Mouse (Mus musculus): Measurements from ENCODE around the gene Myo1d.

Gene Myo1d

DNA sequence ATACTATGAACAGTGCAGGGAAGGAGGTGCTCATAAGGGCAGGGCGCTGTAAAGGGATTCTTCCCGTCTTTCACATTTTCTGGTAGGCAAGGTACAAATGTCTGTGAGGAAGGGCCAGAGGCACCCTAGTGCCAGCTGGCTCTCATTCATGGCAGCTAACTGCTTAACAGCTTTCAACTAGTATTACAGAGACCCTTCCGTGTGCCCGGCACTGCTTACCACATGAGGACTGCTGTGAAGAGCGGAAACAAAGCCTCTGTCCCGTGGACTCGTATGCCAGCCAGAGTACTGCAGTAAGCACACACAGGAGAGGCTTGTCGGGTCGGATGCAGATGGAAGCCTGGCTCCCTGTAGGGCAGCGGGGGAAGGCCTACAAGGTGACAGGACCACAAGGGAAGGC lies 229.6 kb downstream of the Myo1d start:
- no peak for DNase-seq (ENCODE audit: low spot score in 2 of 2)

DNA sequence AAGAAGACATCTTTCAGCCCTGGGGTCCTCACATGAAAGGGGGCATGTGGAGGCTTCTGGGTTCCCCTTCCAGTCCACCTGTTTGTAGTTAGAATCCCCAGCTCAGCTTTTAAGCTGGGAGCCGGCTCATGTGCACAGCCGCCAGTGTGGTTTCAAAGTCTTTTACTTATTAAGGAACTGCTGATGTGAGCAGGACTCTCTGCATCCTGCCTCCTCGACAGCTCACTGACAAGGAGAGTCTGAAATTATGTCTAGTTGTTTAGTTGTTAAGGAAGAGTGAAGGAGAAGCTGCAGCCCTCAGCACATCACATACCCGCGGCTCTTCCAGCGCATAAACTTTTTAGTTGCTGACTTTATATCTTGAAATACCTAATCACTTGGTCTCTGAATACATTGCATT lies 230.0 kb downstream of the Myo1d start:
- no peak for DNase-seq (ENCODE audit: low spot score in 2 of 2)

DNA sequence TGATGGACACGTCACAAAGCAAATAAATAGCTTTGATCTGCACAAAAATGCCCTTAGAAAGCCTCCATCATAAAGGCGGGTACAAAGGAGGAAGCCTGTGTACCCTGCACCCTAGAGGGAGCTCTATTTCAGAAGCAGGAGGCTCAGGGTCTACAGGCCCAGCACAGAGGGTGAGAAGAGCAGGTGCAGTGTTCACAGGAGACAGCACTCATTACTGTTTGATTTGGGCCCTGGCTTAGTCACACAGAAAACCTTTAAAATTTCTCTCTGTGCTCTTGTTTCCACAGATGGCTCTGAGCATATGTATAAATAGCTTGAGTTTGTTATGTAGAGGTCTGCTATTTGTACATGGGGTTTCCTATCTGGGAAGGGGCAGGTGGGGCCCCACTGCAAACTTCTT lies 233.6 kb downstream of the Myo1d start:
- no peak for DNase-seq (ENCODE audit: low spot score in 2 of 2)

DNA sequence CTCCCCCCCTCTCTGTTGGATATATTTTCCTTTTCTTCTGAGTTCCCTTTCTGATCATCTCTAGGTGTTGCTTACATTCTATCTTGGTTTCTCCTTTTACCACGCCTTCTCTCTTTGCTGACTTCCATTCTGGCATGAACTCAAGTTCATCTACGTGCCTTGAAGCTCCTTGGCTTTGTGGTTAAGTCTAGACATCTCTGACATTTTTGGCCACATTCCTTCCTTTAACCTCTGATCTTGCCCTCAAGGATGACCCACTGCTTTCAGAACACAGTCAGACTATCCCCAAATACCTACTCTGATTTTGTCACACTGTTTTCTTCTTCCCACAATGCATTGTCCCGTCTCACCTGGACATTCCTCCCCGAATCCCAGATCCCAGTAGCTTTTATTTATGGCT lies 240.8 kb downstream of the Myo1d start:
- DNase-seq (ENCODE audit: low spot score in 2 of 2), result no peak

DNA sequence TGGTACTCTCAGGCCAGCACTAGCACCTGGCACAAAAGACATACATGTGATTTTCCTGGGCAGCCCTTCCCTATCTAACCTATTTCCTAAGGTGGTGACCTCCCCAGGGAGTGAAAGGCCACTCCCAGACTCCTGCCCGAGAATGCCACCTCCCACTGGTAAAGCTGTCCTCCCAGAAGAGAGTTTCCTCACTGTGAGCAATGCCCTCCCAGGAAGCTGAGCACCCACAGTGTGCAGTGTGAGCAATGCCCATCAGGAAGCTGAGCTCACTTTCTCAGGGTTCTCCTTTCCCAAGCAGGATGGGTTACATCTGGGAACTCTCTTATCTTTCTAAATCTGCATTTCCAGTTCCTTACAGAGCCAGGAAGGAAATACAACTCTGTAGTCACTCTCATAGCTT lies 246.9 kb downstream of the Myo1d start:
- no peak for DNase-seq (ENCODE audit: low spot score in 2 of 2)

DNA sequence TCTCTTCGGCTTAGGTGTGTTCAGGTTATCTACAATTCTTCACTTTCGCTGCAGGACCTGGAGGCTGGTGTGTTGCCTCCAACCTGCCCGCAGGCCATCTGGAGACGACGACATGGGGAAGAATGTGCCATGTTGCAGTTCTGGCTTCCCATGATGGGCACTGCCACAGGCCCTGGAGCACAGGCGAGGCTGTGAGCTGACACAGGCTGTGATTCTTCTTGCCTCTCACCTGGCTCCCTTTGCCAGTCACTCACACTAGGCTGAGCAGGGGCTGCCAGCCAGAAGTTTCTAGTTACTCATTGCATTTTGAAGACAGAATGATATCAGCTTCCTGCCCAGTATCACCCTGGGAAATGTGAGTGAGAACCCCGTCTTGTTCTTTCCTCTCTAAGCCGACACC lies 250.7 kb downstream of the Myo1d start:
- DNase-seq (ENCODE audit: low spot score in 2 of 2), result no peak

DNA sequence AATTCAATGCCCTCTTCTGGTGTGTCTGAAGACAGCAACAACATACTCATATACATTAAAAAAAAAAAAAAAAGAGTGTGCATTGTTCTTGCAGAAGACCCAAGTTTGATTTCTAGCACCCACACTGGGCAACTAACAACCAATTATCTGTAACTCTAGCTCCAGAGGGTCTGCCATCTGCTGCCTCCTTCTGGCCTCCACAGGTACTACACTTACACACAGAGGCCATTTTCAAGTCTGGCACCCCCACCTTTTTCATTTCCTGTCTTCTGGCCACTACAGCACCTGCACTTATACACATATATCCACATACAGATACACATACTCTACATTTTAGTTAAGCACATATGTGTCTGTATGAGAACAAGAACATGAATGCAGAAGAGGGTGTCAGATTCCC lies 252.1 kb downstream of the Myo1d start:
- DNase-seq (ENCODE audit: low spot score in 2 of 2), result no peak

DNA sequence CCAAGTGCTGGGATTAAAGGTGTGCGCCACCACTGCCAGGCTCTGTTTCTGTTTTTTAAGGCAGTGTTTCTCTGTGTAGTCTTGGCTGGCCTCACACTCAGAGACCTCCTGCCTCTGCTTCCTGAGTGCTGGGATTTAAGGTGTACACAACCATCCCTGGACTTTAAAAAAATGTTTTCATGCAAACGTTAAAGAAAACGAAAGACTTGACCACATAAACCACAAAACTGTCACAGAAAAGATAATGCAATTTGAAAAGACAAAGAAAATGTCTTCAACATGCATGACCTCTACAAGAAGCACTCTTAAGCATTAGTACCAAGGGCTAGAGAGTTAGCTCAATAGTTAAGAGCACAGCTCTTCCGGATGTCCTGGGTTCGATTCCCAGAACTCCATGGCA lies 255.6 kb downstream of the Myo1d start:
- no peak for DNase-seq (ENCODE audit: low spot score in 2 of 2)

DNA sequence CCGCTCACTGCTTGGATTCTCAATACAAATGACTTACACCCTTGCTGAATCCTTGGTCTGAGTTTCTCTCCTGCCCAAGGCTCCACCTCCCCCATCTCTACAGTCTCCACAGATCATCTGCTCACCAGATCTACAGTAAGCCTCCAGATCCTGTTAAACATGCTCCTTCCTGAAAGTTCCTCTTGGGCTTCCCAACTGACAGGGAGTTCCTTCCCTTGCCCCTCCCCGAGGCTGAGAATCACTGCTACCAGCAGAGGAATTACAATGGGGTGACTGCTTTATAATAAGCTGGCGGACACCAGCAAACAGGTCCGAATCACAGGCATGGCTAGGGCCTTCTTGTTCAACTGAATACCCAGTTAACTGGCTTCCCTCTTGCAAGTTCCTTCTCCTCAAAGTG lies 256.4 kb downstream of the Myo1d start:
- no peak for DNase-seq (ENCODE audit: low spot score in 2 of 2)

DNA sequence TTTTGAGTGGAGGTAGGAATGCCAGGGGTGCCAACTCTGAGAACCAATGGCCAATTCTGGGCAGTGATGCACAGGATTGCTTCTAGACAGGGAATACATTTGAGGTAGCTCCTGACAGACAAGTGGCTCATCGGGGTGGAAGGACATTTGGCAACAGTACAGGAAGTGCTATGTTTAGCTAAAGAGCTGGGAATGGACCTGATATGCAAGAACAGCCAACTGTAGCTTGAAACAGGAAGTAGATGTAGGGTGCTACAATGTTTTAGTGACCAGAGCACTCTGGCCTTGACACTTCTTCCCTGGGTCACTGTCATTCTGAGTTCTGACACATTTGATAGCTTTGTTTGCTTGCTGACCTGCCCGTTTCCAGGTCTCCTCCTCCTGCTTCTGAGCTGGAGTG lies 257.0 kb downstream of the Myo1d start:
- DNase-seq (ENCODE audit: low spot score in 2 of 2), result no peak

DNA sequence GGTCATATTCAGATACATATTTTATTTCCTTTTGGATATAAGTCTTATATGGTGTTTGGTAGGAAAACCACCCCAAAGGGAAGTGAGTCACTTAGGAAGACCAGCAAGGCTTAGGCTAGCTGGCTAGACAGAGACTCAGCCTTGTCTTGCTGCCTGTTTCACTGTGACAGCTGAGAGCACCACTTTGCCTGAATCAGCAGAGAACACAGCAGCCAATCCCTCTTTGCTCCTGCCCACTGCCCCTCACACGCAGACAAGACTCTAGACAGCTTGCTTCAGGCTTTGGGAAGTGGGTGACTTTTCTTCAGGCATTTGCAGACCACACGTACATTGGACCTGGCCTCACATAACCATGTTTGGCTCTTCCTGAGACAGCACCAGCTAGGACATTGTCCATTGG lies 258.7 kb downstream of the Myo1d start:
- DNase-seq (ENCODE audit: low spot score in 2 of 2), result no peak

DNA sequence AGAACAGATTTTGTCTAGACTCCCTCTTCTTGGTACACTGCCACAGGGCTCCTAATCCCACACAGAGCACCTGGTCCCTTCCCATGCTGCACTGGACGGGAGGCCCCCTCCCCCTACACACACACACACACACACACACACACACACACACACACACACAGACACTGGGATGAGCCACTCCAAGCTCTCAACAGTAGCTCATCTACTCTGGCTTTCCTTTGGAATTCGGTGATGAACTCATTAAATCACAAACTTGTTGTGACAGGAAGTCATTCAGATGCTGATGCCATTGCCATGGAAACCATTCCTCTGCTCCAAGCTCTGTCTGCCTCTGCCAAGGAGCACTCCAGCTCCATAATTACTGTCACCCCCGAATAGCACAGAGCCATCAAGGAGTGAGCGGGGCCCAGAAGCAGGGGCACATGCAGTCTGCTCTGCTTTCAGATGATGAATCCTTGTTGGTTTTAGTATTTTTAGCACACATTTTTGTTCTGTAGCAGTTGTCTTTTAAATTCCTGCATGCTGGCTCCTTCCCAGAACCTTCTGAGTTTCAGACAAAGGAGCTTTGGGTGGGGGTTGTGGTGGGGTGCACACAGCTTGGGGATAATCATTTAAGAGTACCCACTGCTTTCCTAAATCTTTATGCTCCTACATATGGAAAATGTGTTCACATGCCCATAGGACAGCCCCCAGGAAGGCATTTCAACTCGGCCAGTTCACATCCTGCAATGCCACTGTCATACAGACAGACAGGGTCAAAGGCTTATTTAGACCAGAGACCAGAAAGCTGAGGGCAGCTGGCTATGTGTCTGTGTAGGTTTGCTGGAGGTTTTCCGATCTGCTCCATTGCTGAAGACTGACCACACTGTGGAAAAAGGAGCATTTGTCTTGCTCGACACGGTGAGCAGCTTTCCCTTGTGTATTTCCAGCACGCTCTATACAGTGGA lies 261.1 kb downstream of the Myo1d start:
- DNase-seq (ENCODE audit: low spot score in 2 of 2), result no peak

DNA sequence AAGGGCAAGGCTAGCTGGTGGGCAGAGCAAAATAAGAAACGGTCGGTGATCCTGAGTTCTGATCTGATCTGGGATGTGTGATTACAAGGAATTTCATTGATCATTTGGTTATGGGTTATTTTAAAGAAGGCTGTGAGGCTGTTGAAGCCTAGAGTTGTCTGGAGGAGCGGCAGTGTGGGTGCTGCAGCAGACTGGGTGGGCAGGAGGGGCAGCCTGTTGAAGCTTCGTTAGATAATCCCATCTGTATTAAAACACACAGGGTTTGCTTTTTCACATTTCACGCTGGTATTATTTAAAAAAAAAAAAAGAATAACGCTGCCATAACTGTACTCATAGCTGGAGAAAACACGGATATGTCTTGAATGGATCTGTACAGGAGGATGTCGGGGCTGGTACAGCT lies 263.9 kb downstream of the Myo1d start:
- DNase-seq (ENCODE audit: low spot score in 2 of 2), result no peak

DNA sequence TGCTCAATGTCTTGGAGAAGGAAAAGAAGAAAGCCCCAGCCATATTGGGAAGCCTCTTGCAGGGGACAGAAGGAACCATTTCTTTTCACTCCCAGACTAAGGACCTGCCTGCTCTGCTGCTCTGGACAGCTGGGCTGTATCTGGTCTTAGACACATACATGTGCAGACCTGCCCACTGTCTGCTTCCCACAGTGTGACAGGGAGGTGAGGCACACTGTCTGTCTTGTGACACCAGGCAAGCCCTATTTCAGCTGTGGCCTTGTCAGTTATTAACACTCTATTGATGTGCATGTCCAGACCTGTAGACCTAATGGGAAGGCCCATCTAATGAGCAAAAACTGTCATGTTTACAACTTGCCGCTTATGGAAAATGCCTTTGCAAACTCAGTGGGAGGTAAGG lies 264.5 kb downstream of the Myo1d start:
- DNase-seq (ENCODE audit: low spot score in 2 of 2), result no peak

DNA sequence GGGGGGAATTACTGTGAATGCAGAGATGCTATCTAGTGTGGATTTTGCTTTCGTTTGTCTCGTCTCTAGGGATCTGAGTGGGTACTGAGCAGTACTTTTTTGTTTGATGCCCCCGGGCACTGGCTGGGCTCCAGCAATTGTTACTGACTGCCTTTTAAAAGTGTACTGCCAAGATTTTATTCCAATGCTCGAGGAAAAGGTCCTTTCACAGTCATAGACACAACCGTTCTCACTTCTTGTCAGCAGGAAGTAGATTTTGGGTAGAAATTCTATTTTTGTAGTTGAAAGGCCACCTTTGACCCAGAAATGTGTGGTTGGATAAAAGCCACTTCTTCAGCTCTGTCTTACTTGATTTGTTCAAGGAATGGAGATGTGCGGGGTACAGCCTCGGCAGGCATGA lies 266.0 kb downstream of the Myo1d start:
- no peak for DNase-seq (ENCODE audit: low spot score in 2 of 2)

DNA sequence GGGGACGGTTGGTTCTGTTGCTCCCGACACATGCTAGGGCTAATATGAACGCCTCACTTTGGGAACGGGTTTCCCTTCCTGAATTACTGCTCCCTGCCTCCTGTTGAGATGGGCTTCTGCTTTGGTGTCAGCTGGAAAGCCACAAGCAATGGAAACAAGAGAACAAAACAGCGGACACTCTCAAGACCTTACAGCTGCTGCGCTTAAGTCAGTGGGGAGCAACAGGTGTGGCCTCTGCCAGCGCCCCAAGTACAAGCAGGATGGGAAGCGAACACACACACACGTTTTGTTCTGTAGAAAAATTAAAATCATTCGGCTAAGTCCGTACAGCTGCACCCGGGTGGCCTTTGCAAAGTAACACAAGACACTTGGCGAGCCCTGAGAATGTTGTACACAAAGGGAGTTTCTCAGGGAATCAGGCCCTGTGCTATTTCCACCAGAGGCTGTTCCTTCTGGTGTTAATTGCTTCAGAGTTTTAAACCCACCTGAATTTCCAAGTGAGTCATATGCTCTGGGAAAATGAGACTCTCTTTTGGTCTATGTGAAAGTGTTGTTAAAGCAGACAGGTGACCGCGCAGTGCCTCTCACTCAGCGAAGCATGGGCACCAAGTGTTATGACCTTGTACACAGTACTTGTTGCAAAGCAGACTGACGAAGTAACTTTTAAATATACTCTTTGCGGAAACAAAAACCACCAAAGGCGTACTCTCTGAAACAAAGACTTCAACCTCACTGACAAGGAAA lies 267.3 kb downstream of the Myo1d start:
- DNase-seq (ENCODE audit: low spot score in 2 of 2), result no peak

DNA sequence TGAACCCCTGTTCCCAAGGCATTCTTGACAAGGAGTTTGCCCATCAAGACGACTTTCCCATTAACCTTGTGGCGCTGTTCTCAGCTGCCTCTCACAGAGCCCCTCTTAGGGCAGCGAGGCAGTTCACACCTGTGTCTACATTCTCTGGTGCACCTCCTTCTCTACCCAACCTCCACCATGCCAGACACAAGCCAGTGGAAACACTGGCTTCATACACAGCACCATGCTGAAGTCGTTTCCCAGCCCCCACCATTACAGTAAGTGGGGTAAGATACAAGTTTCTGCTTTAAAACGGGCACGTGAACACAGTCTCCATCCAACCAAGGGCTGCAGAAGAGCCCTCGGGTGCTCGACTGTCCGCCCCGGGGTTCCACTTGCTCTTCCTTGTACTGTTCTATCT lies 269.7 kb downstream of the Myo1d start:
- no peak for DNase-seq (ENCODE audit: low spot score in 2 of 2)

DNA sequence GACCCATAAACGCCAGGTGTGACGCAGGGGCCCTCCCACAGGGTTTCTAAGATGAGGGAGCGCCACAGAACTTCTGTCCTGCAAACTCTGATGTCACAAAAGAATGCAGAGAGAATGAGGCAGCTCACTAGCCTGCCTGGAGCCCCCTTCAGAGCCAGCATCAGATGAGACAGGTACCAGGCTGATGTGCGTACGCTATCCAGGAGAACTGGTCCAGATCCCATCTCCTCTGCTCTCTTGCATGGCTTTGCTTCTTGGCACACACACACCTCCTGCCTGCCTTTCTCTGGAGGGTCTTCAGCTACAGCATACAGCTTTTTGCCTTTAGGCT lies 270.7 kb downstream of the Myo1d start:
- DNase-seq (ENCODE audit: low spot score in 2 of 2), result no peak

DNA sequence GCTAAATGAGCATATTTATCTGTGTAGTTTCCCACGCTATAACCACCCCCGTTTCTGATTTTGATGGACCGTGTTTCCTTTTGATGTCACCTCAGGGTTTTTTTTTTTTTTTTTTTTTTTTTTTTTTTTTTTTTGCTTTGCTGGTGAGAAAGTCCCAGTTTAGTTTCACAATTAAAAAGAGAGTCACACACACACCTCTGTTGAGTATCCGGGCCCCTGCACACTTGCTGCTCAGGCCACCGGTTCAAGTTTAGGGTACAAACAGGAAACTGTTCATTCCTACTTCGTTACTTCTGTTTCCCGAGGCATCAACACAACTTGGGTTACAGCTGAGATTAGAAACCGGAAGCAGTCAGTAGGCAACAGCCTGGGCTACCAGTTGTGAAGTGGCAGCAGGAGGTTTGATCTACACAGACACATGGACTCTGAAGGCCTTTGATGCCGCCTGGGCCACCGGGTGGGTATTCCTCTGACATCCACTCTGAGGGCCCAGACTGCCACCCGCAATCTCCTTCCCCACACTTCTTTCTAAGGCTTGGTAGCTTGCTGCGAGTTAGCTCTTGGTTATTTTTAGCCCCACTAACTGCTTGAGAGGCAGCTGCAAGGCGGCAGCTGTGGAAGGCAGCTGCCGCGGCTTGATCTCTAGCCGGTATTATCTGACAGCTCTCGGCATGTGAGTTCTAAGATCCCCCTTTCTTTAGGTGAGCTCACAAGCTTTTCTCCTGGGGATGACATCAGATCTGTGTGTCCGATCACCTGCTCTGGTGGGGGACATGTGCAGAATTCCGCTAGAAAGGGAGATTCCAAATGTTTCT lies 271.3 kb downstream of the Myo1d start:
- no peak for DNase-seq (ENCODE audit: low spot score in 2 of 2)

DNA sequence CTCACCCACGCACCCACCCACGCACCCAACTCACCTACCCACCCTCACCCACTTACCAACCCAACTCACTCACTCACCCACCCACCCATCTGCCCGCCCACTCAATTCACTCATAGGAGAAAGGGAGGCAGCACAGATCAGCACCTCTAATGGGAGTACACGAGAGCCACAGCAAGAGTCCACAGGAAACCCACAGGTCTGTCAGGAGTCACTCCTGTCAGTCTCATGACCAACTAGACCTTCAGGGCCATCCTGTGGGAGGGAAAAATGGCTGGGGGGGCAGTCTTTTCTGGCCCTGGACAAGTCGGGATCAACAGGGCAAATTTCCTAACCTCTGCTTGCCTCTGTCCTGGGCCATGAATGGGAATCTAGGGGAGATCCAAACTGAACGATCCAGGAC lies 272.0 kb downstream of the Myo1d start:
- no peak for DNase-seq (ENCODE audit: low spot score in 2 of 2)

DNA sequence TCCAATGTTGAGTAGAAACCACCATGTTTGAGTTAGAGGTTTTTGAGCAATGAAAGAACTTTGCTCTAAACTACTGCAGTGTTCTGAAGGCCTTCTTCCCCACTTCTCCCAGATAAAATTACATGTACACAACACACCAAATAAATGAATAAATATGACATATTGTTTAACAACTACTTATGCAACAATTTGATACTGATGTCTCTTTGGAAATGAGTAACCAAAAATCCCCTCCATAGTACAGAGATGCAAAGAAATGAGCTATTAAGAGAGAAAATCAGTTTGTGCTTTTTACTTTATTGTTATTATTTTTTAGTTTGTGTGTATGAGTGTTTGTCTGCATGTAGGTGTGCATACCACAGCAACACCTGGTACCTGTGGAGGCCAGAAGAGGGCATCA lies 273.3 kb downstream of the Myo1d start:
- no peak for DNase-seq (ENCODE audit: low spot score in 2 of 2)

DNA sequence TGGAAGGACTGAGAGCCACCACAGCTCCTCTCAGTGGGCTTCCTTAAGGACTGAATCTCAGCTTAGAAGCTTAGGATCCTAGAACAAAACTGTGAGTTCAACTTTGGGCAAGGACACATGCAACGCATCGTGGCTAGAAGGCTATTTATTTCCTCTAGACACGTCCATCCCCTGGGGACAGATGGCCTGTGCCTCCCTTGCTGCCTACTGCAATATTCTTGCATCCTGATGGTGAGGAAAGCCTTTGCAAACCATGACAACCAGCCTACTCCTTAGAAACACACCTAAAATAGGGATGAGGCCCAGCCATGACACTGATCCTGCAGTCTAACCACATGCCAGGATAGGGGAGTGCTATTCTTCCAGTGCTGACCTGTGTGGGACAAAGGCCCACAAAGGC lies 274.2 kb downstream of the Myo1d start:
- DNase-seq (ENCODE audit: low spot score in 2 of 2), result no peak

Data from urinary bladder, postnatal 4 days (tissue).